ENCODE assay signal across 14 mouse cellular contexts in genomic region chr7:90539481-90540402, GRCm38 (mm10).
A peak's percentile ranks its signal among the peaks of the same experiment; 100 is the strongest.
DNase-seq lines count a peak whose midpoint lies in the region; ATAC-seq lines count a peak whose summit lies in the region.
"Had no signal": no experiment of that assay in that cellular context is flagged by ENCODE, and none has a peak within 500 bp of the region (broad histone marks: within the 10 kb centered on the region; RNA-seq: fewer than 3 reads in every experiment).

No protein-coding gene starts in this region.

- H3K9ac ChIP-seq in midbrain, embryonic 11.5 days (ENCODE audit: low read length), result no peak overlapping the region
- H3K9ac ChIP-seq in midbrain, embryonic 16.5 days (ENCODE audit: low read depth, low read length), result no peak overlapping the region
- H3K9ac ChIP-seq: kidney, embryonic 15.5 days; limb, embryonic 12.5 days; lung, embryonic 14.5 days had no signal

- H3K27me3 ChIP-seq in midbrain, embryonic 11.5 days (ENCODE audit: control insufficient read depth, insufficient read depth, low read length), result no peaks in the 10 kb centered on the region
- no peaks in the 10 kb centered on the region for H3K27me3 ChIP-seq in midbrain, embryonic 10.5 days (ENCODE audit: low read depth, poor library complexity, severe bottlenecking)
- H3K27me3 ChIP-seq in midbrain, embryonic 16.5 days (ENCODE audit: control insufficient read depth, insufficient read depth, low read depth, low read length), result no peaks in the 10 kb centered on the region
- H3K27me3 ChIP-seq: kidney, embryonic 15.5 days; limb, embryonic 12.5 days had no signal

- DNase-seq in midbrain, embryonic 11.5 days (ENCODE audit: low spot score, missing footprints), result no peak
- no peak for DNase-seq in midbrain, embryonic 10.5 days (ENCODE audit: low spot score)
- peak; percentile 79 for DNase-seq in brain, adult 2 months (ENCODE audit: low read depth, low spot score)
- DNase-seq in gonadal fat pad, adult 2 months (ENCODE audit: low read depth), result peak; percentile 20
- no peak for DNase-seq in heart, postnatal 4 days
- DNase-seq in ovary, postnatal 14 days (ENCODE audit: low spot score), result no peak
- no peak for DNase-seq in thymus, postnatal 0 days (ENCODE audit: low spot score)
- DNase-seq: heart, adult 2 months; lung, embryonic 14.5 days had no signal

- H3K4me1 ChIP-seq in midbrain, embryonic 11.5 days (ENCODE audit: control insufficient read depth, insufficient read depth, low read length), result no peaks in the 10 kb centered on the region
- peaks cover 11% of the 10 kb centered on the region for H3K4me1 ChIP-seq in midbrain, embryonic 10.5 days
- no peaks in the 10 kb centered on the region for H3K4me1 ChIP-seq in midbrain, embryonic 16.5 days (ENCODE audit: control insufficient read depth, insufficient read depth, low read length)
- H3K4me1 ChIP-seq: kidney, embryonic 15.5 days; limb, embryonic 12.5 days had no signal

- H3K36me3 ChIP-seq in midbrain, embryonic 11.5 days (ENCODE audit: control insufficient read depth, insufficient read depth, low read length), result no peaks in the 10 kb centered on the region
- no peaks in the 10 kb centered on the region for H3K36me3 ChIP-seq in midbrain, embryonic 10.5 days
- no peaks in the 10 kb centered on the region for H3K36me3 ChIP-seq in midbrain, embryonic 16.5 days (ENCODE audit: control insufficient read depth, insufficient read depth, low read length)
- H3K36me3 ChIP-seq: hindbrain, embryonic 10.5 days; kidney, embryonic 15.5 days; limb, embryonic 12.5 days had no signal

- H3K9me3 ChIP-seq in midbrain, embryonic 11.5 days (ENCODE audit: control insufficient read depth, low read length), result no peaks in the 10 kb centered on the region
- no peaks in the 10 kb centered on the region for H3K9me3 ChIP-seq in midbrain, embryonic 10.5 days (replicated peaks)
- no peaks in the 10 kb centered on the region for H3K9me3 ChIP-seq in midbrain, embryonic 16.5 days (replicated peaks; ENCODE audit: control insufficient read depth, low read length, poor library complexity, severe bottlenecking)
- H3K9me3 ChIP-seq: hindbrain, embryonic 10.5 days; kidney, embryonic 15.5 days; limb, embryonic 12.5 days had no signal

- WGBS in midbrain, embryonic 11.5 days, result 48% methylated on average over 9 of the region's 9 CpGs
- WGBS in midbrain, embryonic 10.5 days, result 55% methylated on average over 9 of the region's 9 CpGs
- 34% methylated on average over 9 of the region's 9 CpGs for WGBS in midbrain, embryonic 16.5 days

- ATAC-seq in midbrain, embryonic 11.5 days (ENCODE audit: low FRiP score), result peak; percentile 50; the same call in 1 of the 2 replicates
- ATAC-seq in midbrain, embryonic 16.5 days, result 0 out of 2 replicates have a peak, but pooled peaks have one; percentile 58
- ATAC-seq: activated CD4-positive, CD25-positive, alpha-beta regulatory T cell, adult 4 months had no signal

- no peak overlapping the region for H3K27ac ChIP-seq in midbrain, embryonic 11.5 days (ENCODE audit: low read depth, low read length)
- no peak overlapping the region for H3K27ac ChIP-seq in midbrain, embryonic 10.5 days (replicated peaks)
- no peak overlapping the region for H3K27ac ChIP-seq in midbrain, embryonic 16.5 days (ENCODE audit: low read length)
- H3K27ac ChIP-seq: hindbrain, embryonic 10.5 days; kidney, embryonic 15.5 days; limb, embryonic 12.5 days had no signal

- H3K4me3 ChIP-seq in midbrain, embryonic 11.5 days (ENCODE audit: low read depth, low read length), result no peak overlapping the region
- H3K4me3 ChIP-seq in midbrain, embryonic 10.5 days, result no peak overlapping the region
- no peak overlapping the region for H3K4me3 ChIP-seq in midbrain, embryonic 16.5 days (ENCODE audit: low read depth, low read length)
- H3K4me3 ChIP-seq: heart, adult 2 months; hindbrain, embryonic 10.5 days; kidney, embryonic 15.5 days; limb, embryonic 12.5 days had no signal

- H3K4me2 ChIP-seq in midbrain, embryonic 11.5 days, result no peak overlapping the region
- no peak overlapping the region for H3K4me2 ChIP-seq in midbrain, embryonic 16.5 days (ENCODE audit: low read length)
- H3K4me2 ChIP-seq: kidney, embryonic 15.5 days; limb, embryonic 12.5 days; lung, embryonic 14.5 days had no signal

Comparison
In these comparisons a context has a peak if more than half of its experiments do, and no peak if none do; other contexts are left out.
1. DNase-seq: peak in brain, adult 2 months (single experiment) and gonadal fat pad, adult 2 months (single experiment); none in midbrain, embryonic 11.5 days (single experiment), midbrain, embryonic 10.5 days (single experiment), heart, postnatal 4 days (single experiment), ovary, postnatal 14 days (single experiment) and thymus, postnatal 0 days (single experiment).